Mouse (Mus musculus): ENCODE measurements around the gene Spc24.

Spc24 gene

DNA sequence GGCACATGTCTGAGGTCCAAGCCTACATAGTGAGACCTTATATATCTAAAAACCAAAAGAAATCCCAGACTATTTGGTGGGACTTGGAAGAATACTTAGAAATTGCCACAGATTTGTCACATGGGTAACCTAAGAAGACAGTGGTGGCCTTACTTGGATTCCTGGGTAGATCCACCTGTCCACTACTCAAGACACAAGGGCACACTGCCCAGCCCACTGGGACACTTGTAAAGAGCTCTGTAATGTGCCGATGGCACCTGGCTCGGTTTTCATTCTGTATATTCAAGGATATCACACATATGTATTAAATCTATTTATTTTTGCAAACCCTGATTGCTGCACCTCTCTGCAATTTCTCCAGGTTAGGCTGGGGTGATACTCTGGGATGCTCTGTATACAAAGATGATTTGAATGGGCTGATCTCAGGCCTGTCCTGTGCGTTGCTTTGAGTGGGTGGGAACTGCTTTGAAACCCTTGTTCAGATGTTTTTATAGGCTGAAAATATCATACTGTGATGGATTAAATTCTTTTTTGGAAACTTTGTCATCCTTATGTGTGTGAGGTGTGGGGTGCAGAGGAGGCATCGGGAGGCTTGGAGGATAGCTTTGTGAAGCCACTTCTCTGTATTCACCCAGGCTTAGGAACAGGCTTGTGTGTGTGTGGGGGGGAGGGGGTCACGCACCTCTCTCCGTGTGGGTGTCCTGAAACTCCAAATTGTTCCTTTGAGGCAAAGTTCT is 10.6 kb downstream of the Spc24 start:
- DNase-seq (ENCODE audit: low read depth, low spot score) = no peak

DNA sequence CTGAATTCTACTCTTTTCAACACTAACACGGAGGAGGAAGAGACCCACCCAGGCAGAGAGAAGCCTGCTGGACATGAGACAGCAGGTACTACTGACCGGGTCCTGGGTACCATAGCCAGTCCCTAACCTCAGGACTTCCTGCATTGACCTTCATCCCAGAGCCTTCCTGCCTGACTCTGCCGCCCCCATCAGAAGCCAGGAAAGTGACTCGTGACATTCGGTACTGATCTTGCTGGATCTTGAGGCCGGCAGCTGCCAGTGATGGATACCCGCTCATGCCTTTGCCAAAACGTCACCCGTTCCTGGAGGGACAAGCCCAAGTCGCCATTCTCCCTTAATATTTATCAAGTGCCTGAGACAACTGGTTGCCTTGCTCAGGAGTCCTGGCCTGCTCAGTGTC is 11.6 kb downstream of the Spc24 start:
- DNase-seq (ENCODE audit: low read depth, low spot score) = no peak

DNA sequence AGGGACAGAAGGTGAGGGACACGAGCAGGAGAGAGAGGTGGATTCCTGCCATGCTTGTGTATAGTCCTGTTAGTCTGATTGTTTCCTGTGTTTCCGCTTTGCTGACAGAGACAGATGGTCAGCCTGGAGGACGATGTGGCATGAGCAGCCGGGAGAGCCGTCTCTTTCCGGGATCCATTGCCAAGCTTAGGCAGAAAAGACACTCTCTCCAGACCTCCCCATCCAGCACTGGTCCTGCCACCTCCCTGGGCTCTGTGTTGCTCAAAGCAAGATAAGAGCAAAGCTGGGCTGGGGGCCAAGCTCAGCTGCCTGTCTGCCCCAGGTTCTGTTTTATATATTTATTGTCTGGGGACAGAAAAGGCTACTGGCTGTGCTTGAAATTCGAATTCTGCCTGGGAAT is 12.1 kb downstream of the Spc24 start:
- DNase-seq (ENCODE audit: low read depth, low spot score) = no peak

DNA sequence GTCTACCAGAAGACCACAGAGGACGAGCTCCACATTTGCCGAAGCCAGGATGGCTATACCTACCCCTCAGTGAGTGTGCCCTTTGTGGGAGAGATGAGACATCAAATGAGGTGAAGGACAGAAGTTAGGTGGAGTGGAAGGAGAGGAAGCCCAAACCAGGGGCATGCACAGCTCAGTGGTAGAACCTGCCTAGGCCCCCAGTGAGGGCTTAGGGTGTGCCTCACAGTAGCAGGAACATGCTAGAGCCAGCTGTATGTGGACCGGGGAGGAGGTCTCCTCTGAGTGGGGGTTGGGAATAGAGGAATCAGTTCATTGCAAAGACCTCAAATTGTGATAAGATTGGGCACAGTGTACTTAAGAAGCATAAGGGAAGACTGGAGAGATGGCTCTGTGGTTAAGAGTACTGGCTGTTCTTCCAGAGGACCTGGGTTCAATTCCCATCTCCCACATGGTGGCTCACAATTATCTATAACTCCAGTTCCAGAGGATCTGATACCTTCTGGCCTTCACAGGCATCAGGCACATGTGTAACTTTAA is 12.8 kb downstream of the Spc24 start:
- DNase-seq (ENCODE audit: low read depth, low spot score) = no peak

DNA sequence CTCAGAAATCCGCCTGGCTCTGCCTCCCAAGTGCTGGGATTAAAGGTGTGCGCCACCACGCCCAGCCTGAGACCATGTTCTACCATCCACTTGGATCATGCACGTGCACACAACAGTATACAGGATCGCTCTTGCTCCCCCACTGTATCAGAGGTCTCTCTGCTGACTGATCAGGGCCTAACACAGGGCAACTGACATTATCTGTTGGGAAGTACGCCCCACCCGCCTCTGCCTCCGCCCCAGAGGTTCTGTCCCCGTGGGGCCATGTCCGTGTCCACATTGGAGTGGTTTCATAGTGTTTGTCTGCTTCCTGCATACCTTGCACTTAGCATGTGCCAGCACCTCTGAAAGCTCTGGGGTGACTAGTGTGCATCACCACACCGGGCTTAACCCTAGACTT is 18.6 kb downstream of the Spc24 start:
- no peak for DNase-seq (ENCODE audit: low read depth, low spot score)

DNA sequence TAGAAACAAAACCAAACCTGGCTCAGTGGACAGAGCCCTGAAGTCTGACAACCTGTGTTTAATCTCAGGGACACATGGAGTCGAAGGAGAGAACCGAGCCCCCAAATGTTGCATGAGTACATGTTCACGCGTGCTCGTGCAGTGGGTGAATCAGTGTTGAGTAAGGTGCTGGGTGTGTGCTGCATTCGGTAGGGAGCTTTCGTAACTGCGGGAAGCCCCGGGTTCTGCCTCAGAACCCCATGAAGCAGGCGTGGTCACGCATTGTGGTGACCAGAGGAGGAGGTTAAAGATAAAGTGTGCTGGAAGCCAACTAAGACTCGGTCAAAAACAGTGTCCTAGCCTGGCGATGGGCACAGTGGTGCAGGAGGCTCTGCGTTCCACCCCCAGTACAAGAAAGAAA is 19.7 kb downstream of the Spc24 start:
- DNase-seq (ENCODE audit: low read depth, low spot score) = no peak

DNA sequence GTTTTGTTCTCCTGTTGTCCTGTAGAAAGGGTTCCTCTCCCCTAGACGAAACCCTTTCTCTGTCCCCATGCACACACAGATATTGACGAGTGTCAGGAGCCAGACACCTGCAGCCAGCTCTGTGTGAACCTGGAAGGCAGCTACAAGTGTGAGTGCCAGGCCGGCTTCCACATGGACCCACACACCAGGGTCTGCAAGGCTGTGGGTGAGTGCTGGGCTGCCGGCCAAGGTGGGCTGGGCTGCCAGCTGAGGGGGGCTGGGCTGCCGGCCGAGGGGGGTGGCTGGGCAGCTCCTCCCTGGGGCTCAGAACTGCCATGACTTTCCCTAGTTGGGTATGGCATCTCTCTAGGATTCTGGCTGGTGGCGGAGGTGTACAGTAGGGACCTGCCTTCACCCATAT is 21.3 kb downstream of the Spc24 start:
- no peak for DNase-seq (ENCODE audit: low read depth, low spot score)

DNA sequence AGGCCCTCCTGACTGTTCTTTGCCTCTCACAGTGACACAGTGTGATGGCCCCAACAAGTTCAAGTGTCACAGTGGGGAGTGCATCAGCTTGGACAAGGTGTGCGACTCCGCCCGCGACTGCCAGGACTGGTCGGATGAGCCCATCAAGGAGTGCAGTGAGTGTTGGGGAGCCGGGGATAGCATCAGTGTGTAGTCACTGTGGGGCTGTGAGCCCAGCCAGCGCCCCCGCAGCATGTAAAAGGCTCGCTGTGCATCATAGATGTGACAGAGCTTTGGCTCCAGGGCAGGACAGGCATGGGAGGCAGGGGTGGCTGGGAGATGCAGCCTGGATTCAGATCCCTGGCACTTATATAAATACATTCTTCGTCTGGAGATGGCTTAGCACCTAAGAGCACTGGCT is 22.9 kb downstream of the Spc24 start:
- DNase-seq (ENCODE audit: low read depth, low spot score) = no peak

DNA sequence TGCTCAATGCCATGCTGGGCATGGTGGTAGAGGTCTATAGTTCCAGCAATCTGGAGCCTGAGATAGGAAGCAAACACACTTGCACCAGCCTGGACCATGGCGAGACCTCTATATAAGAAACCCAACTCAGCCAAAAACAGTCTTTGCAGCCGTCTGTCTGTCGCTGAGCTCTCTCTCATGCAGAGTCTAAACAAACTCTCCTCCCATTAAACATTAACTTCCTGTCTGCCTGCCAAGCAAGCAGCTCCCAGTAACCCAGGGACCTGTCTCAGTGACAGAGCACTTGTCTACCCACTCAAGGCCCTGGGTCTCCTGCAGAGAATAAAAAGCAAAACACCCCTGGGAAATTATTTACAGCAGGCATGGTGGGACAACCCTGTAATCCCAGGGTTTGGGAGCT is 23.5 kb downstream of the Spc24 start:
- DNase-seq (ENCODE audit: low read depth, low spot score) = no peak

DNA sequence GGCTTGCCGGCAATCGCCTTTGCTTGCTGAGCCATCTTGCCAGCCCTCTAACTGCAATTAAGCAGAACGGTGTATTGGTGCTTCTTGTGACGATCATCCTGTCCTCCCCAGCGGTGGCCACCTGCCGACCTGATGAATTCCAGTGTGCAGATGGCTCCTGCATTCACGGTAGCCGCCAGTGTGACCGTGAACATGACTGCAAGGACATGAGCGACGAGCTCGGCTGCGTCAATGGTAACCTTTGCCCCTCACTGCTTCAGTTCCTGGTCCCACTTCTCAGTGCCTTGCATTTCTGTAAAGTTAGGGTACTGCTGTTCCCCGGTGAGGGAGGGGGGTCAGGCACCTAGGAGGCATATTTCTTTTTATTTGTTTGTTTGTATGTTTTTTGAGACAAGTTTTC is 25.0 kb downstream of the Spc24 start:
- DNase-seq (ENCODE audit: low read depth, low spot score) = no peak

DNA sequence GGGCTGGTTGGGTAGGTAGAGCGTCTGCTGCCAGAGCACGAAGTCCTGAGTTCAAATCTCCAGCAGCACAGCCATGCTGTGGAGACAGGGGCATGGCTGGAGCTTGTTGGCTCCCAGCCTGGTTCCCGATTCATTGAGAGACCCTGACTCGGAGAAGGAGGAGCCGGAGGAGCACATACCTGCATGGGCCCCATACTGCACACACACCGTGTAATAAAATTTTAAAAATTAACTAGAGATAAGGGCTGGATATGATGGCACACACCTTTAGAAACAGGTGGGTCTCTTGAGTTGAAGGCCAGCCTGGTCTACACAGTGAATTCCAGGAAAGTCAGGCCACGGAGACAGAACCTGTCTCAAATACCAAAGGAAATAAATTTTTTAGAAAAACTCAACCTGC is 26.1 kb downstream of the Spc24 start:
- DNase-seq (ENCODE audit: low read depth, low spot score) = no peak

DNA sequence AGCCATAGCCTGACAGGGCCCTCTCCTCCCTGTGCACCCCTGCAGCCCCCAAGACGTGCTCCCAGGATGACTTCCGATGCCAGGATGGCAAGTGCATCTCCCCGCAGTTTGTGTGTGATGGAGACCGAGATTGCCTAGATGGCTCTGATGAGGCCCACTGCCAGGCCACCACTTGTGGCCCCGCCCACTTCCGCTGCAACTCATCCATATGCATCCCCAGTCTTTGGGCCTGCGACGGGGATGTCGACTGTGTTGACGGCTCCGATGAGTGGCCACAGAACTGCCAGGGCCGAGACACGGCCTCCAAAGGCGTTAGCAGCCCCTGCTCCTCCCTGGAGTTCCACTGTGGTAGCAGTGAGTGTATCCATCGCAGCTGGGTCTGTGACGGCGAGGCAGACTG is 26.7 kb downstream of the Spc24 start:
- peak; percentile 74 for DNase-seq (ENCODE audit: low read depth, low spot score)

DNA sequence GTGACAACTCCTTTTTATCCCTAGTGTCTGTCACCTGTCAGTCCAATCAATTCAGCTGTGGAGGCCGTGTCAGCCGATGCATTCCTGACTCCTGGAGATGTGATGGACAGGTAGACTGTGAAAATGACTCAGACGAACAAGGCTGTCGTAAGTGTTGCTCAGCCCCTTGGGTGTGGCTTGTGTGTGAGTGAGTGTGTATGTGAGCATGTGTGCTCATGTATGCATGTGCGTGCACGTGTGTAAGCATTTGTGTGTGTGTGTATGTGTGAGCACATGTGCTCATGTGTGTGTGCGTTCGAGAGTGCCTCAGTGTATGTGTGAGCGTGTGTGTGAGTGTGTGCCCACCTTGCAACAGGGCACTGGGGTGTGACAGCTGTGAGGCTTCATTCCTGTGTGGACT is 27.8 kb downstream of the Spc24 start:
- no peak for DNase-seq (ENCODE audit: low read depth, low spot score)

DNA sequence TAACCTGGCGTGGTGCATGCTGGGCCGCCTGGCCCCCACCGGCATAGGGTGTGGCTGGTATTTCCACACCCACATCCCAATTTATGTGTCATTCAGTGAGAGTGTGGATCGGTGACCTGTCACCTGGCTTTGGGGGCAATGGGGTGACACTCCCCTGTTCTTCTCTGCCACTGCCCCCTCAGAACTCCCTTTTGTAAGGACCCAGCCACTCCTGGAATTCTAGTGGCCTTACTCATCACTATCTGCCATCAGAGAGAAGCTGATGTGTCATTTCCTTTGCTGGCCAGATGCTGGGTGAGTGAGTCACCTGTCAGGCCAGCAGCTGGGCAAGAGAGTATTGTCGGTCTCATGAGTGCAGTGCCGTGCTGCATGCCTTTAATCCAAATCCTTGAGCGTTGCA is 30.8 kb downstream of the Spc24 start:
- peak; percentile 47 for DNase-seq (ENCODE audit: low read depth, low spot score)

DNA sequence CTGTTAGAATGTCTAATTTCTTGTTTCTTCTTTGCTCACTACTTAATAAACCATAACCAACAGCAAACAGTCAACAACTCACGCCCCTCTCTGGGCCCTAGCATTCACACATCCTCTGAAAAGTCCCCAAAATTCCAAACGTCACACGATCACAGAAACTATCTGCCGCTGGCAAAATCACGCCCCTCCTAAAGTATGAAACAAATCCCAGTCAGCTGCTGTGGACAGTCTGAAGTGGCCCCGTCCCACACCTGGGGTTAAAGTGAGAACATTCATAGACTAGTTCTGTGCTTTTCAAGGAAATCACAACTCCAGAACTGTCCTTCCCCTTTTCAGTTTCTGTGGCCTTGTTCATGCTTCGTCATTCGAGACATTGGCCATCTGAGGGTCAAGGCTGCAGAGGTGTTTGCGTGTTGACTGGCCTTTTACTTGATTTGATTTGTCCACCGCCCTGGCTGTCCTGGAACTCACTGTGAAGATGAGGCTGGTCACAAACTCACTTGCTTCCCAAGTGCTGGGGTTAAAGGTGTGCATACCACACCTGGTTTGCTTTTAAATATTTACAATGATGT is 31.8 kb downstream of the Spc24 start:
- no peak for DNase-seq (ENCODE audit: low read depth, low spot score)

DNA sequence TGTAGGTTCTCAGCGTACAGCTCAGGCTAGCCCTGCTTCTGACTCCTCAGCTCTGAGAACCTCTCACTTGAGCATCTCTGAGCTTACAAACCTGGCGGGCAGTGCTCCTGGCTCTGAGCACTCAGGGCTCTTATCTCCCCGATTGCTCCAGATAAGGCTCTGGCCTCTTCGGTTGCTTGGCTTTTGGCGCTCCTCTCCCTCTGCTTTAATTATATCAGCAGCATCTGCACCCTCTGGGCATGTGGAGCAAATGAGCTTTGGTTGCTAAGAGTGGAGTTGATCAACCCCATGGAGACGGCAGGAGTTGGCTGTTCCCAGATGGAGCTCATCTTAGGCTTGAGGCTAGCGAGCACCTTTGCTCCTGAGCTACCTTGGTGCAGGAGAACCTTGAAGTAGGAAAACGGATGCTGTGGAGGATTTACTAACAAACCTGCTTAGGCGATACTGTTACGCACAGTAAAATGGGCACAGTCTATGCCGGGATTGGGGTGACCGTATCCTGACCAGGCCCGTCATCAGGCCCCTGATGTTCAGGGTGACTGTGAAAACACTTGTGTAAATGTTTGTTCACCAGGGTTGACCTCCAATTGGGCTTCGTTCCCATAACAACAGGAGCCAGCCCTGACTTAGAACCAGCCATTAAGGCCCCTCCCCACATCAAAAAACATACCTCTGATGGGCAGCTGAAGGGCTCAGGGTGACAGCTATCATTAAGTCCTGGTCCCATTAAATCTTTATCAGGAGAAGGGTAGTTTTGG is 33.7 kb downstream of the Spc24 start:
- DNase-seq (ENCODE audit: low read depth, low spot score) = no peak

DNA sequence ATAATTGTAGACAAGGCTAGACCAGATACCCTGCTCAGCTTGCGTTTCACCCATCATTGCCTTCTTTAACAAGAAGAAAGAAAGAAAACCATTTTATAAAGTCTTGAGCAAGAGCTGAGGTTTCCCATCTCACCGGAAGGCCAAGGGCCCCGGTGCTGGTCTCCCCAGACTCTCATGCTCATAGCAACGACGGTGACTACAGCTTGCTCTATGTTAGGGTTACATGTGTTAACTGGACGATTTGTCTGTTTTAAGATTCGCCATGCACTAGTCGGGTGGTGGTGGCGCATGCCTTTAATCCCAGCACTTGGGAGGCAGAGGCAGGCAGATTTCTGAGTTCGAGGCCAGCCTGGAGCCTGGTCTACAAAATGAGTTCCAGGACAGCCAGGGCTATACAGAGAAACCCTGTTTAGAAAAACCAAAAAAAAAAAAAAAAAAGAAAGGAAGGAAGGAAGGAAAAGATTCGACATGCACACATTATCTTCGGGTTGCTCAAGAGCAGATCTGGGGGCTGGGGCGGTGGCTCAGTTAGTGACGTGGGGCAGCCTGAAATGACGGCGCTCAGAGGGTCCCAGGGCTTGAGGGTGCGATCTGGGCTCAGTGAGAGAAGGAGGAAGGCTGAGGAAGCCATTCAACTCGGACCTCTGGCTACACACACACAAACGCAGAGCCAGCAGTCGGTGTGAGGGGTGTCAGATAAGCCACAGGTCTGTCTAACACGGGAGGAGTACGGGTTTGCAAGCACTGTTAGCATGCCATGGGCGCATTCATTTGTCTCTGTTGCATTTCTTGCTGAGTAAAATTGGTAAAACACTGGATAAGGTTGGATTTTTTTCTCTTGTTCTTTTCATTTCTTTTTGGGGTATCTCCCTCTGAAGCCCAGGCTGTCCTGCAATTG is 34.6 kb downstream of the Spc24 start:
- DNase-seq (ENCODE audit: low read depth, low spot score) = no peak

DNA sequence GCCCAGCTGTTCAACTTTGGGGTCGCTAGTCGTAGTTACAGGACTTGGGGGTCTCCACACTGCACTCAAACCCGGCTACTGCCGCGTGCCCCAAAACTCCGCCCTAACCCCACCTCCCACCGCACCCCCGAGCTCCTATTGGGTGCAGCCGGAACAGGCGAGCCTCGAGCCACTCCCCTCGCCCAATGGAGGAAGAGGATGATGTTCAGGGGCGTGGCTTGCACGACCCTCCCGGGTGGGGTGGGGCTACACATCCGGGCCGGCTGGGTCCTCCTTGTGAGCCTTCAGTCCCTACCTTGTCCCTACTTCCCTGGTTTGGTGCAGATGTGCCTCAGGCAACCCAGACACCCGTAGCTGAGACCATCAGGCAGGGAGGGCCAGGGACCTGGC is 36.0 kb downstream of the Spc24 start:
- peak; percentile 97 for DNase-seq (ENCODE audit: low read depth, low spot score)

DNA sequence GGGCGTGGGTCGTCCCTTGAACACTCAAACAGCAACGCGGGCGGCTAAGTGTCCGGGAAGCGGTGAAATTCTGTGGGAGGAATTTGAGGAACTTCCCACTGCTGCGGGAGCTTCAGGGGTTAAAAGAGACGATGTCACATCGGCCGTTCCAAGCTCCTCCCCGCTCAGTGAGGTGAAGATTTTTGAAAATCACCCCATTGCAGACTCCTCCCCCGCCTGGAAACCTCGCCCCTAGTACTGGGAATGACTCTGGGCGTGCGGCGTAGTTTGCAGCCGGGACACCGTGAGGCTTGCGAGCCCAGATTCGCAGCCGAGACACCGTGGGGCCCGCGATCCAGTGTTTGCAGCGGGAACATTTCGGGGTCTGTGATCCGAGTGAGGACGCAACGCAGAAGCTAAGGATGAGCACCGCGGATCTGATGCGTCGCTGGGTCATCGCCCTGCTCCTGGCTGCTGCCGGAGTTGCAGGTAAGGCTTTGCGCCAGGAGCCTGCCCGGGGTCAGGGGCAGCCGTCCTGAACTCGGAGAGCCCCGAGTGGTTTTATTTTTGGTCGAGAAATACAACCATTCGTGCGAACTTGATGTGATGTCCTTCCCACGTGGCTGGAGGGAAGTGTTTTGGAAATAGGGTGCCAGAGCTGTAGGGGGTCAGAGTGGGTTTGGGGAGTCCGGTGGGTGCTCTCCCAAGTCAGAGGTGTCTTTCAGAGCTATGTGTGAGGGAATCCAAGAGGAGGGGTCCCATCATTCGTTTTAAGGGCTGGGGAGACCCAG is 36.5 kb downstream of the Spc24 start, which contains the start of gene Ldlr:
Gene Ldlr (plus strand): TSS at position 107 of the 770 bp plus-strand sequence.
- peak; percentile 99 for DNase-seq (ENCODE audit: low read depth, low spot score)

DNA sequence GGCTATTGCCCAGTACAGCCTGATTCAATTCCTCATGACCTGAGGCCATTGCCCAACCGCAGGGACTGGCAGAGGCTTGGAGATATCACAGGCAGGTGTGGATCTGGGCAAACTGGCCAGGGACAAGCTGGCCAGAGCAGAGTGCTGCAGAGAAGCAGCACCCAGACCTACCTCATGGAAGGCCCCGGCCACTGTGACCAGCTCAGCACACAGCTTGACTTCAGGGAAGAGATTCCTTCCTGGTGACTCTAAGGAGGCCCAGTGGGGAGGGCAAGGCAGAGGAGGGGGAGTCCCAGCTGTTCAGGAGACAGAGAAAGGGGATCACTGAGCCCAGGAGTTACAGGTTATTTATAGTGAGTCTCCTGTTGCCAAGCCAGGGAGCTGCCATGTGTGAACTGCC is 39.1 kb downstream of the Spc24 start:
- DNase-seq (ENCODE audit: low read depth, low spot score) = no peak

DNA sequence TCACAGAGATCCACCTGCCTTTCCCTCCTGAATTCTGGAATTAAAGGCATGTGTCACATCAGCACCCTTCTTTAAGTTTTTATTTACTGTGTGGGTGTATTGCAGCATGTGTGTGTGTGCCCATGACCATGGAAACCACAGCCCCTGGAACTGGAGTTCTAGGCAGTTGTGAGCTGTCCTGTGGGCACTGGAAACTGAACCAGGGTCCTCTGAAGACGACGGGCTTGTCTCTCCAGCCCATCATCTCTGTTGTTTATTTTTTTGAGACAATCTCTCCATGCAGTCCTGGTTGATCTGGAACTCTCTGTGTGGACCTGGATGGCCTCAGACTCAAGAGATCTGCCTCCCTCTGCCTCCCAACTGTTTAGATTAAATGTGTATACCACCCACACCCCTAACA is 43.1 kb downstream of the Spc24 start:
- no peak for DNase-seq (ENCODE audit: low read depth, low spot score)

Measured in R1 (cell line).